Mouse (Mus musculus): ENCODE results near the gene Adamts13.

- TF ChIP-seq POLR2A (IDR thresholded peaks at IDR 0.05; ENCODE audit: insufficient read depth, low read depth, low read length), result no peak
- no peak for TF ChIP-seq CTCF (IDR thresholded peaks at IDR 0.05; ENCODE audit: insufficient read depth, low read depth, low read length)
These were observed 53.1 kb downstream of the Adamts13 start for GRCm38 (mm10) chr2:27026332-27026731.

All from olfactory bulb, adult 2 months (tissue).